Mouse (Mus musculus) C2C12 (cell line): Measurements from ENCODE around the gene Mrps10. TPM values are rescaled to one million over a fixed set of nuclear protein-coding genes. Genes with fewer than 3 reads are reported as not detected.

ENCODE experiments used
- H3K27me3 ChIP-seq: one replicate; pipeline ENCODE4 v1.6.1; 2011; ENCODE audit not compliant: control insufficient read depth, insufficient read depth, insufficient read length
- H3K36me3 ChIP-seq: one replicate; pipeline ENCODE4 v1.6.1; 2011; ENCODE audit not compliant: control insufficient read depth, insufficient read depth
- H3K4me3 ChIP-seq: one replicate; pipeline ENCODE4 v1.5.1; 2011; ENCODE audit warnings: mild to moderate bottlenecking, control low read depth; ENCODE audit not compliant: poor library complexity, insufficient read depth, severe bottlenecking
- H3K79me2 ChIP-seq: one replicate; pipeline ENCODE4 v1.6.1; 2011; ENCODE audit not compliant: control insufficient read depth, insufficient read depth
- H3K79me3 ChIP-seq: one replicate; pipeline ENCODE4 v1.6.1; 2011; ENCODE audit warnings: low read depth, control low read depth
- H3ac ChIP-seq: one replicate; pipeline ENCODE3; 2011; ENCODE audit warnings: low read depth; ENCODE audit not compliant: control insufficient read depth, insufficient read length
- CEBPB ChIP-seq: IDR thresholded peaks from one replicate; pipeline ENCODE4 v1.6.1; 2011; ENCODE audit warnings: low read depth, mild to moderate bottlenecking, control low read depth, moderate library complexity
- CTCF ChIP-seq: IDR thresholded peaks from one replicate; pipeline ENCODE4 v1.5.1; 2011; ENCODE audit not compliant: control insufficient read depth, insufficient read depth, insufficient read length
- FOSL1 ChIP-seq: IDR thresholded peaks from one replicate; pipeline ENCODE4 v1.8.0; 2011; ENCODE audit warnings: mild to moderate bottlenecking, low read length; ENCODE audit not compliant: poor library complexity, insufficient read depth, severe bottlenecking
- MAX ChIP-seq: IDR thresholded peaks from one replicate; pipeline ENCODE4 v1.6.1; 2011; ENCODE audit warnings: mild to moderate bottlenecking, control low read depth
- MYOD1 ChIP-seq: IDR thresholded peaks from one replicate; pipeline ENCODE4 v1.6.1; 2011; ENCODE audit warnings: low read depth; ENCODE audit not compliant: control insufficient read depth, insufficient read length
- MYOG ChIP-seq: IDR thresholded peaks from one replicate; pipeline ENCODE4 v1.6.1; 2011; ENCODE audit not compliant: control insufficient read depth, insufficient read length; ENCODE audit errors: extremely low read depth
- USF1 ChIP-seq: IDR thresholded peaks from one replicate; pipeline ENCODE4 v1.6.1; 2011; ENCODE audit warnings: low read depth, mild to moderate bottlenecking, control low read depth, moderate library complexity
- polyA plus RNA-seq: library from polyadenylated mRNA; unstranded; fragments of >200 nt; fragmentation: generic; extraction: Trizol; gene quantifications from one replicate; pipeline ENCODE4 v1.2.1, GENCODE M21; 2012; ENCODE audit warnings: missing spikeins

Mrps10 gene
- polyA plus RNA-seq, 1 experiment: 88.2 TPM

DNA sequence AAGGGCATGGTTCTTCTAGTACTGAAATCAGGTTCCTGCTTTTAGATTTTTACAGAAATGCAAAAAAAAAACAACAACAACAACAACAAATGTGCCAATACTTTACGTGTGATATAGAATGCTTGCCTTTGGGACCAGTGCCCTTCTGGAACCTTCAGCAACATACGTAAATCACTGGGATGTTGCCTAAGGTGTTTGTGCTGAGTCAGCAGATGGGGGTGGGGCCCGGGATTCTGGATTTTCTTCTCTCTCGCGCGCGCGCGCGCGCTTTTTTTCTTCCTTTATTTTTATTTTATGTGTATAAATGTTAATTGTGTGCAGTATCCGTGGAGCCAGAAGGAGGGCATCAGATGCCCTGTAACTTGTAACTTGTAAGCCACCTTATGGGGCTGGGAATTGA lies 41.1 kb upstream of the Mrps10 start:
- H3K27me3 ChIP-seq: no peaks in the 10 kb centered on the region
- H3K36me3 ChIP-seq: peaks cover 35% of the 10 kb centered on the region
- no peaks in the 10 kb centered on the region for H3K79me2 ChIP-seq
- no peak overlapping the region for H3ac ChIP-seq
- no peak for TF ChIP-seq FOSL1
- TF ChIP-seq MAX: no peak
- TF ChIP-seq USF1: no peak
- no peak for TF ChIP-seq MYOG
- TF ChIP-seq MYOD1: no peak
- TF ChIP-seq CTCF: no peak
- TF ChIP-seq CEBPB: no peak
- H3K79me3 ChIP-seq: no peaks in the 10 kb centered on the region
- no peak overlapping the region for H3K4me3 ChIP-seq

- Histone ChIP-seq H3ac (no peak overlapping the region), H3K79me2 (no peaks in the 10 kb centered on the region), H3K4me3 (no peak overlapping the region), H3K79me3 (no peaks in the 10 kb centered on the region), H3K27me3 (no peaks in the 10 kb centered on the region), H3K36me3 (peaks cover 35% of the 10 kb centered on the region)
- TF ChIP-seq MYOG (no peak), USF1 (no peak), MAX (no peak), MYOD1 (no peak), CEBPB (no peak), CTCF (no peak), FOSL1 (no peak)
These were observed 40.7 kb upstream of the Mrps10 start for GRCm38 (mm10) chr17:47327969-47328368.

DNA sequence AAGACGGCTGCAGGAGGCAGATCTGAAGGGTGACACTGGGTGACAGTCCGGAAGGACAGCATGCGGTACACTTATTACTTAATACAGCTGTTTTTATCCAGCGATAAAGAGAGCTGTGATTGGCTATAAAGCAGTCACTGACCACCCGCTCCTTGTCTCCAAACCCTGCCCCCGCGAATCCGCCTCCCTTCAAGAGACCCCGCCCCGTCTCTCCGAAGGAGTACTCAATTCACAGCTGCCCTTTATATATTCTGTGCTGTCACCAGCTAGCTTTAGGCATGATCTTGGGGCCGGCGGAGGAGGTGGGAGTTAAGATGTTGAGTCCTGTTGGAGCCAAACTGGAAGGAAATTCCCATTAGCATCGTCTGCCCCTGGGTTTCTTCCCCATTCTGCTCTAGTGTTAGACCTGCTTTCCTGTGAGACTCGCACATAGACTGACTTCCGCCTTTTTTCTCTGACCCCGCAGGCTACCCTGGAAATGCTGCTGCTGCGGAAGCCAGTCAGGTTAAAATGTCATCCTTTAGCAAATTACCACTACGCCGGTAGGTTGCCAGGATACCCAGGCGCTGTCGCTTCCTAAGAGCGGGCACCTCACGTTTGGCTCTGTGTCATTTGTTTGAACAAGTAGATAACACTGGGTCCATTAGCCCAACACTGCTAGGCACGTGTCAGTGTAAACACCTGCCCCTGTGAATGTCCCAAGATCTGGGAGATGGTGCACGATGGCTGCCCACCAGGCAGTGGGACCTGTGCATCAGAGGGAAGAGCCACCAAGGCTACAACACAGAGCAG lies 39.9 kb upstream of the Mrps10 start:
- H3K79me2 ChIP-seq: no peaks in the 10 kb centered on the region
- H3ac ChIP-seq: no peak overlapping the region
- H3K4me3 ChIP-seq: no peak overlapping the region
- no peak for TF ChIP-seq MYOG
- no peak for TF ChIP-seq CTCF
- TF ChIP-seq FOSL1: no peak
- no peak for TF ChIP-seq CEBPB
- no peak for TF ChIP-seq MYOD1
- TF ChIP-seq MAX: no peak
- no peak for TF ChIP-seq USF1
- H3K36me3 ChIP-seq: peaks cover 35% of the 10 kb centered on the region
- no peaks in the 10 kb centered on the region for H3K79me3 ChIP-seq
- no peaks in the 10 kb centered on the region for H3K27me3 ChIP-seq

- no peak for TF ChIP-seq FOSL1
- no peak for TF ChIP-seq CEBPB
- no peak for TF ChIP-seq MYOG
- no peak for TF ChIP-seq USF1
- TF ChIP-seq CTCF: no peak
- no peak for TF ChIP-seq MYOD1
- no peak for TF ChIP-seq MAX
- peaks cover 30% of the 10 kb centered on the region for H3K36me3 ChIP-seq
- no peak overlapping the region for H3K4me3 ChIP-seq
- H3K27me3 ChIP-seq: no peaks in the 10 kb centered on the region
- no peaks in the 10 kb centered on the region for H3K79me2 ChIP-seq
- no peaks in the 10 kb centered on the region for H3K79me3 ChIP-seq
- H3ac ChIP-seq: no peak overlapping the region
These were observed 38.1 kb upstream of the Mrps10 start for GRCm38 (mm10) chr17:47330616-47331015.

DNA sequence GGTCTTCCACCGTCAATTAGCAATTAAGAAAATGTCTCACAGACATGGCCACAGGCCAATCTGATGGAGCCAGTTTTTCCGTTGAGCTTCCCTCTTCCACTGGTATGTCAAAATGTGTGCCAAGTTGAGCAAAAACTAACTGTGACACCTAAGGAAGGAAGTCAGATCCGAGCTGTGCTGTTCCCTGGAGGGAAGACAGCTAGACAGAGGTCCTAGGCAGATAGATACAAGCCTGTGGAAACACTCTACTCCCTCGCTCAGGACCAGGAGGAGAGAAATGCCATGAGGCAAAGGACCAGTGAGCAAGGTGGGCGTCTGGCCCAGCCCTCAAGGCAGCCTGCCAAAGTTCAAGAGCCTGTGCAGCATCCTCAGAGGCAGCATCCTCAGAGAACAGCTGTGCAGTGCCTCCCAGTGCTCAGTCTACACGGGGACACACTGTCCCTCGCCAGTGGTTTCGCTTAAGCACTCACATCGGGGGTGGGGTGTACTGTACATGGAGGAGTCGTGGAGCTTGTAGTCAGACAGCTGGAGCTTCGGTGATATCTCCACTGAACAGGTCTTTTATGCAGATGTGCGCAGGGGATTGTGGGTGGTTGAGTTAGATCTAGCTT lies 36.6 kb upstream of the Mrps10 start:
- H3ac ChIP-seq: no peak overlapping the region
- H3K79me3 ChIP-seq: no peaks in the 10 kb centered on the region
- H3K79me2 ChIP-seq: no peaks in the 10 kb centered on the region
- peaks cover 29% of the 10 kb centered on the region for H3K36me3 ChIP-seq
- H3K4me3 ChIP-seq: no peak overlapping the region
- TF ChIP-seq MYOG: no peak
- TF ChIP-seq USF1: no peak
- no peak for TF ChIP-seq FOSL1
- TF ChIP-seq MYOD1: no peak
- TF ChIP-seq MAX: no peak
- no peak for TF ChIP-seq CEBPB
- no peak for TF ChIP-seq CTCF
- H3K27me3 ChIP-seq: no peaks in the 10 kb centered on the region
